Mouse (Mus musculus) heart, adult 2 months (tissue): ENCODE results near the gene Cacnb1. TPM values are rescaled to one million over a fixed set of nuclear protein-coding genes. Genes with fewer than 3 reads are reported as not detected.
A peak's percentile ranks its signal among the peaks of the same experiment; 100 is the strongest.

Source experiments
- DNase-seq, 2 experiments: peaks; one replicate each; pipeline ENCODE4 v3.0.0; 2021
- H3K27ac ChIP-seq: fragments of 200-600 bp; 2 replicates; pipeline ENCODE4 v1.8.1; 2022
- H3K27me3 ChIP-seq: fragments of 200-500 bp; 2 replicates; pipeline ENCODE4 v1.6.1; 2012; ENCODE audit warnings: mild to moderate bottlenecking, low read length, inconsistent platforms, mixed read lengths; ENCODE audit not compliant: control insufficient read depth, insufficient read depth
- H3K36me3 ChIP-seq: fragments of 200-500 bp; 2 replicates; pipeline ENCODE4 v1.6.1; 2012; ENCODE audit warnings: low read length, inconsistent platforms; ENCODE audit not compliant: control insufficient read depth, insufficient read depth
- H3K4me1 ChIP-seq: fragments of 200-500 bp; 2 replicates; pipeline ENCODE4 v1.6.1; 2011; ENCODE audit warnings: low read length; ENCODE audit not compliant: control insufficient read depth, insufficient read depth
- H3K4me3 ChIP-seq: fragments of 200-600 bp; 2 replicates; pipeline ENCODE4 v1.8.1; 2022
- H3K79me2 ChIP-seq: fragments of 200-500 bp; replicated peaks from 2 replicates; pipeline ENCODE4 v1.6.1; 2012; ENCODE audit warnings: mild to moderate bottlenecking, inconsistent platforms, low read length, moderate library complexity, mixed read lengths; ENCODE audit not compliant: control insufficient read depth, insufficient read depth
- H3K9ac ChIP-seq: fragments of 200-500 bp; 2 replicates; pipeline ENCODE4 v1.6.1; 2012; ENCODE audit warnings: low read depth, mild to moderate bottlenecking, control low read depth, inconsistent platforms, low read length, mixed read lengths
- CTCF ChIP-seq: fragments of 200-600 bp; IDR thresholded peaks from 2 replicates; pipeline ENCODE4 v1.8.1; 2022; ENCODE audit warnings: antibody characterized with exemption, mild to moderate bottlenecking, moderate library complexity
- EP300 ChIP-seq: fragments of 200-500 bp; IDR thresholded peaks from 2 replicates; pipeline ENCODE4 v1.6.1; 2011; ENCODE audit warnings: low read depth, low read length, control low read depth; ENCODE audit not compliant: insufficient read depth
- POLR2A ChIP-seq: fragments of 200-500 bp; IDR thresholded peaks from 2 replicates; pipeline ENCODE4 v1.6.1; 2011; ENCODE audit warnings: mild to moderate bottlenecking, low read depth, low read length, control low read depth; ENCODE audit not compliant: insufficient read depth
- WGBS: fragments of 180-500 bp; shearing (Covaris S2); methylation state at CpG from one replicate; pipeline ENCODE4 v1.1.7; 2018; 5-methylcytosine and 5-hydroxymethylcytosine counted together
- intact Hi-C: fragments of 180-260 bp; cut with DNase I; formaldehyde crosslinking; loops from one replicate; pipeline ENCODE4 v1.15.1; 2025
- long read RNA-seq: library from polyadenylated mRNA; stranded (forward); transcript quantifications from one replicate; pipeline ENCODE4 v2.0.0, GENCODE M21; 2021
- polyA plus RNA-seq: library from polyadenylated mRNA; depleted of rRNA; stranded (reverse); fragments of >200 nt; gene quantifications from 2 replicates; pipeline ENCODE4 v1.2.3, GENCODE M21; 2012; rRNA removed
- total RNA-seq, 2 experiments: library from RNA; stranded (reverse); gene quantifications; 2 replicates each; pipeline ENCODE4 v1.2.3; 2021

The Cacnb1 gene
- total RNA-seq: 1 to 10 TPM; 5.9 to 6.1 TPM
- polyA plus RNA-seq: 10.0 and 10.5 TPM in 2 replicates
- long read RNA-seq, partial matches to known transcripts: 0 of 2 reads
- long read RNA-seq, other reads (novel, unspliced or antisense): 1 of 2 reads

- H3K27ac ChIP-seq: peak within 1 kb of the TSS; percentile 76
- DNase-seq: peak; percentile 78 to 80
- peaks cover 2% of the 10 kb centered on the region; the same call in 1 of the 2 replicates for H3K4me1 ChIP-seq
- intact Hi-C loops: no loop called here
- peaks cover 3% of the 10 kb centered on the region for H3K79me2 ChIP-seq
- WGBS: 2% methylated on average over 52 of the region's 52 CpGs
- TF ChIP-seq CTCF (0 out of 2 replicates have a peak, but pooled peaks have one; percentile 11), EP300 (no peak), POLR2A (peak; percentile 11)
- peak within 1 kb of the TSS; percentile 90 for H3K9ac ChIP-seq
- H3K36me3 ChIP-seq: peaks cover 3% of the 10 kb centered on the region; the same call in 1 of the 2 replicates
- H3K27me3 ChIP-seq: no peaks in the 10 kb centered on the region
- H3K4me3 ChIP-seq: peak within 1 kb of the TSS; percentile 95
Measured at GRCm38 (mm10) chr11:98022555-98023371, at the start of gene Cacnb1. Cacnb1 (minus strand) TSS chr11:98023034.

- Histone ChIP-seq H3K27me3 (no peaks in the 10 kb centered on the region), H3K79me2 (no peaks in the 10 kb centered on the region), H3K27ac (no peak overlapping the region), H3K4me1 (no peaks in the 10 kb centered on the region), H3K9ac (no peak overlapping the region), H3K4me3 (no peak overlapping the region), H3K36me3 (no peaks in the 10 kb centered on the region)
- no peak for DNase-seq
- TF ChIP-seq EP300 (no peak), POLR2A (no peak), CTCF (no peak)
- WGBS: 92% methylated on average over 21 of the region's 21 CpGs
- intact Hi-C loops: no loop called here
Measured at GRCm38 (mm10) chr11:98067255-98067654, 44.4 kb upstream of the Cacnb1 start.

- no peak overlapping the region for H3K4me3 ChIP-seq
- H3K27me3 ChIP-seq: no peaks in the 10 kb centered on the region
- no peaks in the 10 kb centered on the region for H3K36me3 ChIP-seq
- no peak for TF ChIP-seq POLR2A
- no peak for TF ChIP-seq EP300
- TF ChIP-seq CTCF: no peak
- 87% methylated on average over 12 of the region's 12 CpGs for WGBS
- H3K9ac ChIP-seq: no peak overlapping the region
- no peaks in the 10 kb centered on the region for H3K4me1 ChIP-seq
- H3K79me2 ChIP-seq: no peaks in the 10 kb centered on the region
- DNase-seq: no peak
- H3K27ac ChIP-seq: no peak overlapping the region
- intact Hi-C loops: no loop called here
Measured at GRCm38 (mm10) chr11:98066201-98066600, 43.4 kb upstream of the Cacnb1 start.

DNA sequence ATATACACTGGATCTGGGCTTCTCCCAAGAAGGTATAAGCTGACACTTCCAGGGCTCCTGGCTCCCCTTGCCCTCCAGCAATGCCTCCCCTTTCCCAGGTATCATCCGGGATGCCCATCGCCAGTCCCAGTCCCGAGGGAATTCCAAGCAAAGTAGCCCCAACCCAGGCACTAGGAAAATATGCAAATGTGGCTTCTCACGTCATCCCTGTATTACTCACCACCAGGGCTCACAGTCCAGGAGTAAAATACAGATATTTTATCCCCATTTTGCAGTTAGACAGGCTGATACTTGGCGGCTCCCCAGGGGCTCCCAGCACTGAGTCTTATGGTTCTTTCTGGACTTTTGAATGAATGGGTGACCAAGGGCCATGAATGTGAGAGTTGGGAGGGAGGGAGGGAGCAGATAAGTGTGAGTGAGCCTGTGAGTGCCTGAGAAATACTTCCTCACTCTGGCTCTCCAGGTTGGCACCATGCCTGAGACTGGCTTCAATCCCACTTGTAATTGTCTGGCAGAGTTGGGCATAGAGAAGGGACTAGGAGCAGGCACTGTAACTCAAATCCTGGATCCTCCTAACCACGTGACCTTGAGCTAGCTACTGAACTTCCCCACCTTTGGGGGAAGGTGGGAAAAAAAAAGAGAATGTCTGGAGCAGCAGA, 39.2 kb upstream of the Cacnb1 start:
- intact Hi-C loops: no loop called here
- no peak overlapping the region for H3K4me3 ChIP-seq
- H3K27ac ChIP-seq: no peak overlapping the region
- H3K9ac ChIP-seq: no peak overlapping the region
- no peaks in the 10 kb centered on the region for H3K27me3 ChIP-seq
- no peaks in the 10 kb centered on the region for H3K36me3 ChIP-seq
- no peaks in the 10 kb centered on the region for H3K79me2 ChIP-seq
- H3K4me1 ChIP-seq: no peaks in the 10 kb centered on the region
- DNase-seq: peak; percentile 50 to 52
- no peak for TF ChIP-seq EP300
- no peak for TF ChIP-seq POLR2A
- no peak for TF ChIP-seq CTCF
- WGBS: 45% methylated on average over 6 of the region's 6 CpGs

GRCm38 (mm10) chr11:98061441-98061840, 38.6 kb upstream of the Cacnb1 start:
- DNase-seq: no peak
- no peaks in the 10 kb centered on the region for H3K4me1 ChIP-seq
- H3K36me3 ChIP-seq: no peaks in the 10 kb centered on the region
- no peak overlapping the region for H3K9ac ChIP-seq
- 78% methylated on average over 3 of the region's 3 CpGs for WGBS
- no peak for TF ChIP-seq CTCF
- no peak for TF ChIP-seq POLR2A
- TF ChIP-seq EP300: no peak
- no peaks in the 10 kb centered on the region for H3K27me3 ChIP-seq
- intact Hi-C loops: no loop called here
- H3K79me2 ChIP-seq: no peaks in the 10 kb centered on the region
- H3K27ac ChIP-seq: no peak overlapping the region
- no peak overlapping the region for H3K4me3 ChIP-seq

GRCm38 (mm10) chr11:98060104-98060692, 37.4 kb upstream of the Cacnb1 start:
- Histone ChIP-seq H3K27ac (no peak overlapping the region), H3K27me3 (no peaks in the 10 kb centered on the region), H3K79me2 (no peaks in the 10 kb centered on the region), H3K4me1 (no peaks in the 10 kb centered on the region), H3K4me3 (no peak overlapping the region), H3K36me3 (no peaks in the 10 kb centered on the region), H3K9ac (no peak overlapping the region)
- intact Hi-C loops: no loop called here
- no peak for TF ChIP-seq CTCF
- TF ChIP-seq EP300: no peak
- TF ChIP-seq POLR2A: no peak
- 83% methylated on average over 5 of the region's 5 CpGs for whole genome bisulfite sequencing
- DNase-seq: no peak
